Mouse (Mus musculus) megakaryocyte progenitor cell, adult 5-6 weeks (primary cell): Measurements from ENCODE around the gene Gm5447. TPM values are rescaled to one million over a fixed set of nuclear protein-coding genes. Genes with fewer than 3 reads are reported as not detected.

Experiments used
- ATAC-seq: replicated peaks from 2 replicates; pipeline ENCODE4 v1.8.0; 2016; ENCODE audit warnings: mild to moderate bottlenecking, moderate TSS enrichment, inconsistent platforms; ENCODE audit not compliant: poor library complexity
- total RNA-seq, 2 experiments: library from RNA; stranded (forward) in 1 of 2; stranded (reverse) in 1 of 2; fragments of 157-497, 149-512 nt in 1 of 2; fragments of 200-1000 nt in 1 of 2; gene quantifications; 2 replicates each; pipeline versions ENCODE4 v1.2.3 to v1.2.4; 2015 to 2017

Gm5447 gene
- total RNA-seq (2015) (0.22 TPM in 1 of 2 replicates, not detected in the other), total RNA-seq (2017) (not detected in 2 replicates)

DNA sequence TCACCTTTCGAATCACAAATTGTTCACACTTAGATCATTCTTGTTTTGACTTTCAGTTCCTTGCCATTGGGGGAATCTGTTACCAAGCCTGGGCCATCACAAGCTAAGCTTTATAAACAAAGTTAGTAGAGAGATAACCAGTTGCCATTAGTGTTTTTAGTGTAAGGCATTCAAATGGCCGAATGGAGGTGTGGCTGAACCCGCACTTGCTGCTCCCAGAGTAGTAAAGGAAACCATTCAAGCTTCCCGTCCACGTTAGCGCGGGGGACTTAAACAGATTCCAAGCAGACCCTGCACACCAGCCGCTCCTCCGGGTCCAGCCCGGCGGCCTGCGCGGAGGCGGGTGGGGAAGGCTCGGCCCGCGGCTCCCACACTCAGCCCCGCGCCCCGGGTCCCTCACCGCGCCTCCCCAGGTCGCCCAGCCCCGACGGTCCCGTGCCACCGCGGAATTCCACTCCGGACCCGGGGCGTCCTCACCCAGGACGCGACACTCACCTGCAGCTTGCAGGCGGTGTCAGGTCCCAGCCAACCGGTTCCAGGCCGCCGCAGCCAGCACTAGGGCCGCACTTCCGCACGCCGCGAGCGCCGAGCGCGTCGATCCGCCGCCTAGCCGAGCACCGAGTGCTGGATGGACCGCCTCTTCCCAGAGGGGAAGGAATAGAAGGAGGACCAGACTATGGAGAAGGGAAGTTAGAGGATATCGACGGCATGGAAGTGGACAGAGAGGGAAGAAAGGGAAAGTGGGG, at the start of gene Gm5447, which contains the start of gene Exoc2:
TSS of gene Gm5447 (plus strand) at position 704 of the 746 bp plus-strand sequence.
TSS of gene Exoc2 (minus strand) at position 593 of the 746 bp plus-strand sequence.
- peak; percentile 89 for ATAC-seq

DNA sequence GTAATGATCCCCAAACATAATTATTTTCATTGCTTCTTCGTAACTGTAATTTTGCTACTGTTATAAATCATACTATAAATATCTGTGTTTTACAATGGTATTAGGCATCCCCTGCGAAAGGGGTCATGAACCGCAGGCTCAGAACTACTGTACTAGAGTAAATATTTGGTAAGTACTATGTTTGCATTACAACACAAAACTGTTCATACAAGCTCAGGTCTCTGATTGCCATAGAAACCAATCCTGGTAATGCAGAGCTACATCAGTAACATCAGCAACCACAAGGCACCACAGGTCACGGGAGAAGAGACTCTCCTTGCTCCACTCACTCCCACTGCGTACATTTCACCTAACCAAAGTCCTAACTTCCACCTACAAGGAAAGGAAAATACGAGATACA, 49.7 kb upstream of the Gm5447 start:
- ATAC-seq: no peak

DNA sequence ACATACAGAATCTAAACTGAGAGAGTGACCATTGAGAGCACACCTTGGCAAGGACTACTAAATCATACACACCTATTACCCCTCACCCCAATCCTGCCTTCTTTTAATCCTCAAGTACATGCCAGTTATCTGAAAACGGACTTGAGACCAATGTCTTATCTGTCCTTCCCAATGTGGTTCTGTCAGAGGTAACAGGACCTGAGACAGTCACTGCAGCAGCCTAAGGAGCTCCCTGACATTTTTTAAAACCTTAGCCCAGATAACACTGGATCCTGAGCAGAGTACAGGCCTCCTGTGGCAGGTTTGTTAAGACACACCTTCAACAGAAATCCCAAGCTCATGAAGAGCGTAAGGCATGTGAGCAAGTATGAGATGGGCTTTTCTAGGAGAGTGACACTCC, 44.9 kb upstream of the Gm5447 start:
- peak; percentile 27 for ATAC-seq

DNA sequence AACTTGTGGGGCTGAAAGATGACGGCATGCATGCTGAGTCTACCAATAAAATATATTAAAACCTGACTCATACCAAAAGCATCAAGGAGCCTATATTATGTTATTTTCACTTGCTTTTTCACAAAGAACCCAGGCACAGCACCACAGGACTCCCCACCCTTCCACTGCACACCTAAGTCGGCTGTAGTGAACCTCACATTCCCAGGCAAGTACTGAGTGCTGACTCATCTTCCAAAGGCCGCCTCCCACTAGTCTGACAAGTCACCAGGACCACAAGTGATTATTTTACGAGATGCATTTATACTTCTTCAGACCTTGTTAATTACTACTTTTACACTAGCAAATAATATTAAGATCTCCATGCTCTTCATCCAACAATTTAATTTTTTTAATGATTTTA, 42.4 kb upstream of the Gm5447 start:
- ATAC-seq: peak; percentile 64

DNA sequence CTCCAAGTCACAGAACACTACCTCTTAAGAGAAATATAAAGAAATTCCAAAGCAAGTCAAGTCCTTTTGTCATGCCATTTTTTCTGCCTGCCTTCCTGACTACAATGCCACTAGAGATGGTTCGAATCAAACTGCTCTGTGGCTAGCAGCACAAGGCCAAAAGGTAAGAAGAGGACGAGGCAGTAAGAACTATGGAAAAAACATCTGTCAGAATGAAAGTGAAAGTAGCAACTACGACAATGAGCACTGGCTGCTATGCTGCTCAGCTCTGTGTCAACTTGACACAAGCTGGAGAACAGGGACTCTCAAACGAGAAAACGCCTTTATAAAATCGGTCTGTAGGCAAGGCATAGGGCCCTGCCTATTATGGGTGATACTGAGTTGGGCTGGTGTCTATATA, 41.0 kb upstream of the Gm5447 start:
- ATAC-seq: 0 out of 2 replicates have a peak, but pooled peaks have one; percentile 18

DNA sequence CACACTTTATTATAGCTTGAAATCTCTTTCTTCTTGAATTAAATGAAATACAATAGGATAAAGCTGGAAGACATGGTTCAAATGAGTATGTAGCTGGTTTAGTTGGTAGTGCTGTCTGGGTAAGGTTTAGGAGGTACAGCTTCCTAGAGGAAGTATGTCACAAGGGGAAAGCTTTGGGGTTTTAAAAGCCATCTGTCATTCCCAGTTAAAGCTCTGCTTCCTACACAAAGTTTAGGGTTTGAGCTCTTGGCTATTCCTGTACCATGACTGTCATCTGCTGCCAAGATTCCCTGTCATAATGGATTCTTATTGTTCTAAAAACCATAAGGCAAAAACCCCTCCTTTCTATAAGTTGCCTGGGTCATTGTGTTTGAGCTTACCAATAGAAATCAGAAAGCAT, 28.2 kb upstream of the Gm5447 start:
- ATAC-seq: no peak

DNA sequence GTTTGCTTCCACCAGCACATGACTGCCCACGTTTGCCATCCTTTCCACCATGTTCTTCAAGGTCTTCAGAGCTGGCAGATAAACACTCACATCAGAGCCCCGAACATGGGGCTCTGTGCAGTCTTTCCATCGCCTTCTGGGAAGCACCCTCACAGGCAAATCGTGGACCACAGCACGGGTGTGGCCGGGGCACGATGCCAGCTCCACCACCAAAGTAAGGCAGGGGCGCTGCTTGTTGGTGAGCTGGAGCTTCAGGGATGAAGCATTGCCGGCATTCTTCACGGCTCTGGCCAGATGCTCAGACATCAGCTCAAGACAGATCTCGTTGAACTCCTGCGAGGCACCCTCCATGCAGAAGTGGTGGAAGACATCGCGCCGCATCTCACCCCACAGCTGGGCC, 26.9 kb upstream of the Gm5447 start:
- ATAC-seq: peak; percentile 79

DNA sequence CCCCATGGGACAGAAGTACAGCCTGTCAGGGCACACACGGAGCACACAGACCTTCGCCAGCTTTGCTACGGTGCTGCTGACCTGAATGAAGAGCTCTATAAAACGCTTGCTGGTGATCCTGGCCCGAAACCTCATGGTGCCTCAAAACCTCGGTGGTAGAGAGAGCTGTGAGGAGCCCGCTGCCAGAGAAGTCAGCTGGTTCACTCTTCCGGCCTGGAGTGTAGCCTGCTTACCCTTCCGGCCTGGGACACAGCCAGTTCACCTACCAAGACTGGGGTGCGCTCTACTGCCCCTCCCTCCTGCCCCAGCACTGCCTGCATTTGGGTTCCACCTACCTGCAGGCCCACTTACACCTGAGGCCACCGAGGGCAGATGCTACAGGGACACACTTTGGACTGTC, 26.5 kb upstream of the Gm5447 start, which contains the start of gene Hus1b:
TSS of gene Hus1b (minus strand) at position 220 of the 400 bp plus-strand sequence.
- ATAC-seq: peak; percentile 18

DNA sequence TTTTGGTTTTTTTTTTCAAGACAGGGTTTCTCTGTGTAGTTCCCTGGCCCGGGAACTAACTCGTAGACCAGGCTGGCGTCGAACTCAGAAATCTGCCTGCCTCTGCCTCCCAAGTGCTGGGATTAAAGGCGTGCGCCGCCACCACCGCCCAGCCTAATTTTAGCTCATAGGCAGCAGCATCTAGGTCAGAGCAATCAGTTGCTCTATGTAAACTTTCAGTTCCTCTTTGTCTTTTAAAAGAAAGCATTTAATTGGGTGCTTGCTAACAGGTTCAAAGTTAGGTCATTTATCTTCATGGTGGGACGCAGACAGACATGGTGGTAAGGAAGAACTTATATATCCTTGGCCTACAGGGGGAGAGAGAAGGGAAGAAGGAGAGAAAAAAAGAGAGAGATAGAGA, 24.8 kb upstream of the Gm5447 start:
- ATAC-seq: peak; percentile 41; the same call in 1 of the 2 replicates

DNA sequence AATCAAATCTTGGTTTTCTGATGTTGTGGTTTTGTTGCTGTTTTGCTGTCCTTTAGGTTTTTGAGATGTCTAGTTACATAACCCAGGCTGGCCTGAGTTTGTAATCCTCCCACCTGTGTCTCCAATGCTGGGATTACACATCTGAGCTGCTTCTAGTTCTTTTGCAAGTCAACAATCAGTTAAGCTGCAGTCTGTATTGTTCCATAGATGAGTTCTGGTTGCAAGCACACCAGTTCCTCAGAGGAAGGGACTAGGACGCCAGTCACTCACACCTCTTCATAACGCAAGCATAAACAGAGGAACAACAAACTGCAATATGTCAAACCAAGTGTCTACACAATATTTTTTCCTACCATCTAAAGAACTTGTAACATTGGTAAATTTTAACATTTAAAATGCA, 22.0 kb upstream of the Gm5447 start:
- ATAC-seq: no peak

DNA sequence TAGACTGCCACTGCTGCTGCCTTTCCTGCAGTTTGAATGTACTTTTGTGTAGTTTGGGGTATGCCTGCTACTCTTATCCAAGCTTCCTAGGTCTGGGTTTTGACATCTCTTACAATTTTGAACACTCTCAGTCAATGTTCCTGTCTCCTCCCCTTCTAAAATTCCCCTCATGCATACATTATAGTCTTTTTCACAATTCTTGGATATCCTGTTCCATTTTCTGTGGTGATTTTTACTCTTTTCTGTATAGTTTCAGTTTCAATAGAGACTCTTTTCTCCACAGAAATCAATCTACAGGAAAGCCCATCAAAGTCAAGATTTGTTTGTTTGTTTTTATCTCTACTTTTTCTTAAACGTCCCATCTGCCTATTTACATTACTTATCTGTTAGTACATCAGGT, 20.4 kb upstream of the Gm5447 start:
- no peak for ATAC-seq

DNA sequence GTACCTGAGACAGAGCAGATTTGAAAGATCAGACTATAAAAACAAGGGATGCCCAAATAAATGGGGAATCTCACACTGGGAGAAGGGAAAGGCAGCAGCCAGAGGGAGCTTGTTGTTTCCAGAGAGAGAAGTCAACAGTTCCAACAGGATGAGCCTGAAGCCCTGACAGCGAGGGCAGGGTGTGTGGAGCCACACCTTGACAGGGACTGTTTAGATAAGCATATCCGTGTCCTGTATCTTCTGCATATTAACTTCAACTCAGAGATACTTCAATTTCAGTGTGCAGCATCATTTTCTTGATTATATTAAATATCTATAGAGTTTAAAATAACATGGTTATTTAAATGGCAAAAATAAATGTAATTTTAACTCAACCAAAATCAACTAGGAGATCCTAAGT, 13.3 kb upstream of the Gm5447 start:
- ATAC-seq: no peak

DNA sequence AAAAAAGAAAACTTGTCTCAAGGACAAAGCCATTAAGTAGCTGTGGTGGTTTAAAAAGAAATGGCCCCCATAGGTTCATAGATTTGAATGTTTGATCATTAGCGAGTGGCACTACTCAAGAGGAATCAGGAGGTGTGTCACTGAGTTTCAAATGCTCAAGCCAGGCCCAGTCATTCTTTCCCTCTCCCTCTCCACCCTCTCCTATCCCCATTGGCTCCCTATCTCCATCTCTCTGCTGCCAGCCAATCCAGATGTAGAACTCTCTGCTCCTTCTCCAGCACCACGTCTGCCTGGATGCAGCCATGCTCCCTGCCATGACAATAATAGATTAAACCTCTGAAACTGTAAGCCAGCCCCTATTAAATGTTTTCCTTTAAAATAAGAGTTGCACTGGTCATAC, 12.1 kb upstream of the Gm5447 start:
- ATAC-seq: no peak

DNA sequence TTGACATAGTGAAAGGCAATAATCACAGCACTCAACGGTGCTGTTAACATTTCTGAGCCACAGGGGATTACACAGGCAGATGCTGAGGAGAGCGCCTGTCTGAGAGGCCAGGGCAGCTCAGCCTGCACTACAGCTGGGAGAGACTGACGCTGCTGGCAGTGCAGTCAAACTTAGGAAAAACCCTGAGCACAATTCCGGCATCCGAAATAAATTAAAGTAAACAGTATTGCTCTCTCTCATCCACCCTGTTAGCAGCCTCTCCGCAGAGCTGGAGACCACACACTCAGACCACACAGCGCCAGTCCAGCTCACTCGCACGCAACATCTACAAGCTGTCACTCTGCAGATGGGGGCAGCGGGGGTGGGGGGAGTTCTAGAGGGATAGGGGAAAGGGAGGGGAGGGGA, 7.5 kb upstream of the Gm5447 start:
- ATAC-seq: no peak

DNA sequence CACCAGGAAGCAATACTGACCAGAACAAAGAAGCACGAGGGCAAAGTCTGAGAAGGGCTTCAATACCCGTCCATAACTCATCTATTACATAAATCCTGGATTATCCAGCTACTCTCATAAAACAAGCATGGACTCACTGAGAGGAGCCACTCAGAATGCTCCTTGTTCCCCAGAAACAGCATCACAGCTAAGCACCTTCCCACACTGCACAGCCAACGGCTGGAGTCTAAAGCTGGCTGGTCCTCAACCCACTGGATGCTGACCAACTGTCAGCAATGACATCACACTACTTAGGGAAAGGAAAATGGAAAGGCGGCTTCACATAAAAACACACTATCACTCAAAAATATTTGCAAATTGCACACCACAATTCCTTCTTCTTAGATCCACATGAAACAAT, 5.7 kb upstream of the Gm5447 start:
- ATAC-seq: no peak

DNA sequence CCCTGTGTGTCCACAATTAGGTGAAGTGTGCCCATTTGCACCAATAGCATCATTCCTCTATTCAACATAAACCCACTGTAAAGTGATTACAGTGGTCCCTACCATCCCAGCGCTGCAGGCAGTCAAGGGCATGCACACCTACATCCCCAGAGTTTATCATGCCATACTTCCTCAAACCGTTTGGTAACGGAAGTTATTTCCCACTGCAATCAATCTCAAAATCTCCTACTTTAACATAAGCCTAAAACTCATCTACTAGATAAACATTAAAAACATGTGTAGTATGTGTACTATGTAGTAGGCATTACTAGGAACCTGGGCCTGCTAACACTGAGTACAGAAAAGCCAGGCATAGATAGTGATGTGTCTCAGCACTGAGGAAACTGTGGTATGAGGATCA, 3.0 kb upstream of the Gm5447 start:
- no peak for ATAC-seq

DNA sequence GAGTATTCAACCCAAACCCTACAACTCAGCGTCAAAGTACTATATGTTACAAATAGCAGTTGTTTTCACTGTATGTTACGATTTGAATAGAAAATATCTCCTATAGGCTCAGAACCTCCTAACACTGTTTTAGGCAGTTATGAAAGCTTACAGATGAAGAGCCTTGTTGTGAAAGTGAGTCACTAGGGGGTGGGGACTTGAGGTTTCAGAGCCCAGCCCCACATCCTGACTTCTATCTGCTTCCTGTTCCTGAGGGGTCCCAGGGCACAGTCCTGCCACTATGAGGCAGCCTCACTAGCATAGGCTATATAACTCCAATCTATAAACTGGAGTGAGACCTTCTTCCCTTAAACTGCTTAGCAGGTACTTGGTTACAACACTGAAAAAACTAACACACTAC, 1.9 kb upstream of the Gm5447 start:
- peak; percentile 87 for ATAC-seq

DNA sequence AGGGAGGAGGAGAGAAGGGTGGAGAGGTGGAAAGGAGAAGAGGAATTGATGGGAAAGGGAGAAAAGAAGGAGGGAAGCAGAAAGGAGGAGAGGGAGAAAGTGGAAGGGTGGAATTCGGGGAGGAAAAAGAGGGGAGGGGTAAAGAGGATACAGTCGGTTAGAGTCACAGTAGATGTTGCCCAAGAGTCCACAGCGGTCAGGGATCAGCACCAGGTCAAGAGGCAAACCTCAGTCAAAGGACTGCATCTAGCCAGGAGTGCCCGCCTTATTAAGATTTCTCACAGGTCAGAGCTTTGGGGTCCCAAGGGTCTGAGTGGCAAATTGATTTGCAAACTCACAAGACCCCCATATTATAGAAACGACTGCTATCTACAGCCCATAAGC, 235 bp downstream of the Gm5447 start:
- ATAC-seq: no peak

DNA sequence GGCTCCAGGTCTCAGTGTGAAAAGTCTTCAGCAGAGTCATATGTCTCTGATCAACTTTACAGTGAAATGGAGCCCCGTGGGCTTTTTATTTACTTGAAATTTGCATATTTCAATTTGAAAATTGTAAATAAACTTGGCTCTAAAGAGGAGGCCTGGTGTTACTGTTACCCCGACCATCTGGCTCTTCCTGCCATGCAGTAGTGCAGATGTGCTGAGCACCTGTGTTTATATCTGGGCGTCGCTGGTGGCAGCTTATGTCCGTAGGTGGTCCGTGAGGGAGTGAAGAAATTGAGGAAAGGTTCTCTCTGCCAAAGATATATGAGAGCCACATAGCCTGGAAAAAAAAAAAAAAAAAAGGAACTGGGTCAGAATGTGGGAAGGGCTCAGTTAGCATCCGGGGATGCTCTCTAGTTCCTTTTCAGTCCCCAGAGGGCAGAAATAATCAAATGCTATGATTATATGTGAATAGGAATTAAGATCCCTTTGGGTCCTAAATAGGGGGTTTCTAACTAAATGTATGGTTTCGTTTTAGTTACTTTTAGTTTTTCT, 2.6 kb downstream of the Gm5447 start:
- no peak for ATAC-seq

DNA sequence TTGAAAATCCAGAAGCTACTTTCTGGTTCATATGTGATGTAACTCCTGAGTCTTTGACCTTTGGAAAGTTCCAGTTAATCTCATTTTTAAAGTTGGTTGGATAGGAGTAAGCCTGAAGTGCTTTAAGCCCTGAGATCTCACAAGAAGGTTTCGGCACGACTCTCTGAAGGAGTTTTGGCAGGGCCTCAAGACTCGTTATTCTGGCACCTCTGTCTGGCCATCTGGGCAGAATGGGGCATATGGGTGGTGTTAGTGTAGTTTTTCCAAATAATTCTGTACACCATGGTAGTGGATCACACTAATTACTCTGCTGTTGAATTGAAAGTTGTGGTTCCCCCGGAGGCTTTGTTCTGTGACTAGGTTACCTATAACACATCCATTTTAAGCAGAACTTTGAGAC, 4.2 kb downstream of the Gm5447 start:
- ATAC-seq: no peak

DNA sequence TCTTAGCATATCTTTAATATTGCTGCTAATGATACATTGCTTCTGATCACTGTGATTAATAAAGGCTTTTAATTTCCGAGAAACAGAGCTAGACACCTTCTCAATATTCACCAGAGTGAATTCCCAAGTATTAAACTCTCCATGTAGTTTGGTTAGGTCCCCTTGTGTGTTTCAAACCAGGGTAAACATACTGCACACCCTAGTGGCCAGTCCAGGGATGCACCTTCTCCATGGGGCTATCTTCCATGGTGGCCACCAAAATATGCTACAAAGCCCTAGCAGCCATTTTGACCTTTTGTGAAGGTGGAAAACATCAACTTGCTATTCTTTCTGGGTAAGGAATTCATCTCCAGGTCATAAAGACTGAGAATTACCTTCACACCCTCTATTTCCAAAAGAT, 7.7 kb downstream of the Gm5447 start:
- peak; percentile 93 for ATAC-seq

DNA sequence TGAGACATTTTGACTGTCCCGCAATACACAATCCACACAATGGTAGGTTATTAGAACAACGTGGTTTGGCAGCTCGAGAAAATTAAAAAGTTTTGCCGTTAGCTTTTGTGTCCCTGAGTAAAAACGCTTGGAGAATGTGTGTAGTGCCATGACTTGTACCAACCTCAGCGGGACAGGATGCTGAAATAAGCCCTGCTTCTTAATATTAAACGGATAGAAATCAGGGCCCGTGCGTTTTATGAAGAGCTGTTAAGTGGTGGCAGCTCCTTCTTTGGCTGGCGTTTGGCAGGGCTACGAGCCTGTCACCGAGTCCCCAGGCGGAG, 11.2 kb downstream of the Gm5447 start:
- no peak for ATAC-seq
